Mouse (Mus musculus): ENCODE measurements around the gene Ciapin1. TPM values are rescaled to one million over a fixed set of nuclear protein-coding genes. Genes with fewer than 3 reads are reported as not detected.

Gene Ciapin1
- polyA plus RNA-seq, 1 experiment from 2014 or later, result 112 TPM

DNA sequence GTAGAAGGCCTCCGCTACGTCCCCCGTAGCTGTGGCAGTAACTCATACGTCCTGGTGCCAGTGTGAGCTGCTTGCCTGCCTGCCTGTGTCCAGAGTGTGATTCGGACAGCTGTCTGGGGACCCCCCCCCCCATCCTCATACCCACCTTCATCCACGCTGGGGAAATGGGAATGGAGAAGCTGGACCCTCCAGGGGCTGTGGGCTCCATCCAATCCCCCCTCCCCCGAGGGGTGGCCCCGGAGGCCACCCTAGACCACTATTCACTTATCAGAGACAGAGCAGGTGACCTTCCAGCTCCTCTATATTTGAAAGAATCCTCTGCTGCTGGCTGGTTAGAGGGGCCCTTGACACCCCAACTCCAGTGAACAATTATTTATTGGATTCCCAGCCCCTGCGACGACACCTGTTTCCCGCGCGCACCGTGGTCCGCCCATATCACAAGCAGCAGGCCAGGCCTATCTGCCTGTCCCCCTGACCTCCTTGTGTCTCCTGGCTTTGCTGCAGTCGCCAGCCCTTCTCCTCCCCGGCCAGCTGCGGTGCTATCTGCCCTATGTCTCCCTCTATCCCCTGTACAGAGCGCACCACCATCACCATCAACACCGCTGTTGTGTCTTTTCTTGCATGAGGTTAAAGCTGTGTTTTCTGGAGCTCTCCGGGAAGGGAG is 57.5 kb downstream of the Ciapin1 start:
- DNase-seq (ENCODE audit: low spot score), result no peak

DNA sequence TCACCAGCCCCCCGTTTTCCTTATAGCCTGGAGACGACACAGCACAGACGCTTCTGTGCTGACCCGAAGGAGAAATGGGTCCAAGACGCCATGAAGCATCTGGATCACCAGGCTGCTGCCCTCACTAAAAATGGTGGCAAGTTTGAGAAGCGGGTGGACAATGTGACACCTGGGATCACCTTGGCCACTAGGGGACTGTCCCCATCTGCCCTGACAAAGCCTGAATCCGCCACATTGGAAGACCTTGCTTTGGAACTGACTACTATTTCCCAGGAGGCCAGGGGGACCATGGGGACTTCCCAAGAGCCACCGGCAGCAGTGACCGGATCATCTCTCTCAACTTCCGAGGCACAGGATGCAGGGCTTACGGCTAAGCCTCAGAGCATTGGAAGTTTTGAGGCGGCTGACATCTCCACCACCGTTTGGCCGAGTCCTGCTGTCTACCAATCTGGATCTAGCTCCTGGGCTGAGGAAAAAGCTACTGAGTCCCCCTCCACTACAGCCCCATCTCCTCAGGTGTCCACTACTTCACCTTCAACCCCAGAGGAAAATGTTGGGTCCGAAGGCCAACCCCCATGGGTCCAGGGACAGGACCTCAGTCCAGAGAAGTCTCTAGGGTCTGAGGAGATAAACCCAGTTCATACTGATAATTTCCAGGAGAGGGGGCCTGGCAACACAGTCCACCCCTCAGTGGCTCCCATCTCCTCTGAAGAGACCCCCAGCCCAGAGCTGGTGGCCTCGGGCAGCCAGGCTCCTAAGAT is 58.4 kb downstream of the Ciapin1 start:
- no peak for DNase-seq (ENCODE audit: low spot score)

DNA sequence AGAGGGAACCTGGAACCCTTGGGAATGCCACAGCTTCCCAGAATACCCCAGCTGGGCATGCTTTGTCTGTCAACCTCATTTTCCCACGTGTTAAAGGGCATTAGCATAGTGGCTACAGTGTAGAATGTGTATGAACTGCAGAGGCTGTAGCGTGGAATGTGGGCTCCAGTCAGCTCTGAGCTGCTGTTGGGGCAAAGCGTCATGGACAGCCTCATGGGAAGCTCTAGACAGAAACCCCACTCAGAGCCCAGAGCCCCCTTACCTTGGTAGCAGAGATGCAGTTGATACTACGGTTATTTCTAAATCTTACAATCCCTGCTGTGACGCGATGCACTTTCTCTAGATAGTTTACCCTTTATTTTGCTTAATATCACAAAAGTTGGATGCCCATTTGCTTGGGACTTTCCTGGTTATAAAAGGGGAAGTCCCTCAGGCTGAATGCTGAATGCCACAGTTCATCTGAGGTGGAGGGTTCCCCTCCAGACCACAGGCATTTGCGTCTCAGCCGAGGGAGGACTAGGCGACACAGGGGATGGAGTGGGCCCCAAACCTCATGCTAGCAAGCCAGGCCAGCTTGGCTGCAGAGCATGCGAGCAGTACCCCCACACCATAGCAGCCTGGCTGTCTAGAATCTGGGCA is 59.1 kb downstream of the Ciapin1 start:
- DNase-seq (ENCODE audit: low spot score), result no peak

DNA sequence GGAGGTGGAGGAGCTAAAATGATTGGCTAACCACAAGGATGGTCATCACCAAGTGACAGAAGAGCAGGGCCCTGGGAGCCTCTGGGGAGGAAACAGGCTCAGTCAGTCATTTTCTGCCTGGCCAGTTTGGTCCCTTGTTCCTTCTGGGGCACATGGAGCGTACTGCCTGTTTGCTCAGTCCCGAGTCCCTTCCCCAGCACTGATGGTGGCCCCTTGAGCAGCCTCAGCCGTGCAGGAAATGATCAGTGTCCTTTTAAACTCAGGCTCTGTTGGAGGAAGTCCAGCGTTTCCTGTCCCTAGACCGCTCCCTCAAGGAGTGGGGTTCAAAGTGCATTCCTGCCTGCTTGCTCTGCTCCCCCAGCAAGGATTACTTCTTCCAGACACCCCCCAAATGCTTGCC is 59.7 kb downstream of the Ciapin1 start:
- DNase-seq (ENCODE audit: low spot score), result no peak

DNA sequence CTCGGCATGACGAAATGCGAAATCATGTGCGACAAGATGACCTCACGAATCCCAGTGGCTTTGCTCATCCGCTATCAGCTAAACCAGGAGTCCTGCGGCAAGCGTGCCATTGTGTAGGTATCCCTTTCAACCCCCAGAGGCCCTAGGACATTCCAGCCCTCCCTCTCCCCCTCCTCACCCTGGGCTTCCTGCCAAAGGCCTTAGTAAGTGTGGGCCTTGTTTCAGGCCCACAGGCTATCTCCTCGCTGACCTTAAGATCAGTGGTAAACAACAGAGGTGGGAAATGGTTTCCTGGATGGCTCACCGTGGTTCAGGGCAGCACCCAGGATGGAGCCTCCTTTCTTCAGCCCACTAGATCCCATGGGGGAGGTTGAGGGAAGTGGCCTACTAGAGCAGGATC is 60.1 kb downstream of the Ciapin1 start:
- DNase-seq (ENCODE audit: low spot score), result no peak

DNA sequence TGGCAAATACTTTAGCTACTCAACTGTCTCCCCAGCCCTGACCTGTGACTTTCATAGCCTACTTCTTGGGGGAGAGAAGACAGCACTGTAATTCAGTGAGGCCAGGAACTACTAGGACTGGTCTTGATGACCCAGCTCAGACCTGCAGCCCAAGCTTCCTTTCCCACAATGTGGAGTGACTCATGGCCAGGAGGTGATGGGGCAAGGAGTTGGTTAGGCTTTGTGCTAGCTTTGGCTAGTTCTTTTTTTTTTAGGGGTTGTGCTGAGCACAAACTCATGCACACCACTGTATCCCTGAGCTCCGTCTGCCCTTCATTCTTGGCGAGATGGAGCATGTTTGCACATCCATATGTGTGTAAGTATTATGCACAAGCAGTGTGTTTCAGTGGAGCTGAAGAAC is 61.8 kb downstream of the Ciapin1 start:
- no peak for DNase-seq (ENCODE audit: low spot score)

DNA sequence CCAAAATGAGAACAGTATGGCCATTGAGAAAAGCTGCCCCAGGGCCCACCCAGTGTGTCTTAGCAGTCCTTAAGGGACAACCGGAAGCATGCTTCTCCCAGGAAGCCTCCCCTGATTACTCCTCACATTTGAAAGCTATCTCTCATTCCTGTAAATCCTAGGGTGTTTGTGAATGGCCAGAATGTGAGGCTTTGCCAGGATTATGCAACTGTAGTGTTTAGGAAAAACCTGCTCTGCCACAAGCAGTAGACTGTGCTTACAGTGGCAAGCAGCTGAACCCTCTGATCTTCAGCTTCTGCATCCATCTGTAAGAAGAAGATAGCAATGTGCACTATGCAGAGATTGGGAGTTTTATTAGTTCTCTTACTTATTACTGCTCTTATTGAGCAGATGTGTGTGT is 63.6 kb downstream of the Ciapin1 start:
- DNase-seq (ENCODE audit: low spot score), result no peak

DNA sequence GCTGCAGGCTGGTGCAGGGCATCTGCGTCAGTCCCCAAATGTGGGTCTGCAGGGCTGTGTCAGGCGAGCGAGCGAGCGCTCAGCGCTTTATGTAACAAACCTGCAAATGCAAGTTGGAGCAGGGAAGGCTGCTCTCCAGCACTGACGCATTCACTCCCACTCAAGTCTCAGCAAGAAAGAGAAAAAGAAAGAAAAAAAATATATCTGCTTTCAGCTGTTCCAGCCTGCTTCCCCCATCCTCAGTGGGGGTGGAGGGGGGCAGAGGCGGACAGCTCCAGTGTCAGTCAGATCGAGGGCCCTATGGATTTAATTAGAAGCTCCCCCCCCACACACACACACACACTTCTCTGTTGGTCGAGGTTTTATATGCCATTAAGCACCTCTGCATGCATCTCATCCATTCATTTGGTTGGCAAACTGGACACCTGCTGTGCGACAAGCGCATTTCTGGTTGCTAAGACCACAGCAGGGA is 64.4 kb downstream of the Ciapin1 start:
- DNase-seq (ENCODE audit: low spot score), result no peak

DNA sequence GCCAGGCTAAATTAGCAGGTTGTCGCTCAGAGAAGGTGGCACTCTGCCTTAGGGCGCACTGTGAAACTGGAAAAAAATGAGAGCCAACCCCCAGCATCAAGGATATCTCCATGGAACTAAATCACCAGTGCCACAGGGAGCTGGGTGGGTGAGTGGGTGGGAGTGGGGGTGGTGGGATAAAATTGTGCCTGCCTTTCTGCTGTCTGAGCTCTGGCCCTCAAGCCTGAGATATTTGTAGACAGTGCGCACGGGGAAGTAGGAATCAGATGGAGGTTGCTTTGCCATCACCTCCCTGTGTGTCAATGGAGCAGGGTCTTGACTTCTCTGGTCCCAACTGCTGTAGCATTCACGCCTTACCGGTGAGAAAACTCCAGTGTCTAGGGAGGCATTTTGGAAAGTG is 65.1 kb downstream of the Ciapin1 start:
- no peak for DNase-seq (ENCODE audit: low spot score)

DNA sequence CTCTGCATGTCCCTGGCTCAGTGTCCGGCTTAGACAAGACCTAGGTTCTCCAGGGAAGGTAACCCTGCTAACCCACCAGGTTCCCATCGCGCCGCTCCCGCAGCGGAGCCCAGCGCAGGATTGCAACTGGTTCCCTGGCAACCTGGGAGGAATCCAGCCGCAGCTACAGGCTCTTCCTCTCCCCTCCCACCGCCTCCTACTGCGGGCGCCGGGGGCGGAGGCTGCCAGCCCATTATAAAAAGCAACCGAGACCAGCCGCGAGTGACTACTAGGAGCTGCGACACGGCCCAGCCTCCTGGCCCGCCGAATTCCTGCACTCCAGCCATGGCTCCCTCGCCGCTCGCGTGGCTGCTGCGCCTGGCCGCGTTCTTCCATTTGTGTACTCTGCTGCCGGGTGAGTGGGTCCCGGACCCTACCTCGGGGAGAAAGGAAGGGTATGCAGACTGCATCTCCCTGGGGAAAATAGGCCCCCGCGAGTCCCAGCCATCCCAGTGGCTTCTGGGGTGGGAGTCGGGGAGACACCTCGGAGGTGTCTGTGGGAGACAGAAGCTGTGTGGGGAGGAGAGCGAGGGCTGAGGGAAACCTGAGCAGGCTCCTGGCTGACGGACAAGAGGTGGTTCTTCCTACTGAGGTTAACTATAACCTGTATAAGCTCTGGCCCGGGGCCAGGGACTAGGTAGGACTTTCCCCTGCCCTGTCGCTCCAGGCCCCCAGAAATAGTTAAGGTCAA is 66.1 kb downstream of the Ciapin1 start, which contains the start of gene Cx3cl1:
Gene Cx3cl1, plus strand, starts transcription at position 69 of the 730 bp plus-strand sequence.
- no peak for DNase-seq (ENCODE audit: low spot score)

DNA sequence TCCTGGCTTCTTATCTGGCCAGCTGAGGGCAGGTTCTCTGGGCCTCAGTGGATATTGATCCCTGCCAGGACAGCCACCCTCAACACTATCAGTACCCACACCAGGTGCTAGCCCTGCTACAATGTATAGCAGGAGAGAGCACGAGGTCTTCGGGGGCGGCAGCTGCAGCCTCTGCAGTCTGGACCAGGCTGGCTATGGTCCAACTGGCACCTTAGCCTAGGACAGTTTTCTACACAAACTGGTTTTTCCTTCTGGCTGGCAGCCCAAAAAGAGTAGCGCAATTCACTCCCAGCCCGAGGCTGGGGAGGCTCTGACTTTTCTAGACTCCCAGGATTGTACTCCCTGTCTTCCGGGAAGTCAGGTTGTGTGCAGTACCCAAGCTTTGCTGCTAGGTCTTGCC is 67.2 kb downstream of the Ciapin1 start:
- DNase-seq (ENCODE audit: low spot score), result no peak

Other genes with a start within 250 kb of the Ciapin1 start
- 33.8 and 40.1 TPM in 2 replicates for gene Rspry1, start 236.4 kb downstream of the Ciapin1 start, polyA plus RNA-seq (2015; fragmentation: Nextera tagmentation; extraction: Ambion mirVana)
- 82.5 and 85.3 TPM in 2 replicates for gene Fam192a, start 236.4 kb downstream of the Ciapin1 start, polyA plus RNA-seq (2015; fragmentation: Nextera tagmentation; extraction: Ambion mirVana)
- gene Arl2bp, start 171.8 kb downstream of the Ciapin1 start, polyA plus RNA-seq (2015; fragmentation: Nextera tagmentation; extraction: Ambion mirVana), result 75.9 and 92.2 TPM in 2 replicates
- 0.44 and 0.90 TPM in 2 replicates for gene Pllp, start 142.1 kb downstream of the Ciapin1 start, polyA plus RNA-seq (2015; fragmentation: Nextera tagmentation; extraction: Ambion mirVana)
- 24.8 and 28.7 TPM in 2 replicates for gene Ccl22, start 92.8 kb downstream of the Ciapin1 start, polyA plus RNA-seq (2015; fragmentation: Nextera tagmentation; extraction: Ambion mirVana)
- 5.6 and 9.6 TPM in 2 replicates for gene Cx3cl1, start 66.3 kb downstream of the Ciapin1 start, polyA plus RNA-seq (2015; fragmentation: Nextera tagmentation; extraction: Ambion mirVana)
- 23.8 and 28.6 TPM in 2 replicates for gene Ccl17, start 27.9 kb downstream of the Ciapin1 start, polyA plus RNA-seq (2015; fragmentation: Nextera tagmentation; extraction: Ambion mirVana)
- gene Coq9, start within 50 bp of the Ciapin1 start, polyA plus RNA-seq (2015; fragmentation: Nextera tagmentation; extraction: Ambion mirVana), result 45.5 and 48.3 TPM in 2 replicates
- 139 and 145 TPM in 2 replicates for gene Polr2c, start 19.1 kb upstream of the Ciapin1 start, polyA plus RNA-seq (2015; fragmentation: Nextera tagmentation; extraction: Ambion mirVana)
- 3.8 TPM in 2 replicates for gene Dok4, start 38.0 kb upstream of the Ciapin1 start, polyA plus RNA-seq (2015; fragmentation: Nextera tagmentation; extraction: Ambion mirVana)
- 7.8 and 9.4 TPM in 2 replicates for gene Ccdc102a, start 79.7 kb upstream of the Ciapin1 start, polyA plus RNA-seq (2015; fragmentation: Nextera tagmentation; extraction: Ambion mirVana)
- 5.4 and 5.5 TPM in 2 replicates for gene Adgrg5, start 85.3 kb upstream of the Ciapin1 start, polyA plus RNA-seq (2015; fragmentation: Nextera tagmentation; extraction: Ambion mirVana)
- gene Adgrg1, start 136.4 kb upstream of the Ciapin1 start, polyA plus RNA-seq (2015; fragmentation: Nextera tagmentation; extraction: Ambion mirVana), result 37.8 and 43.2 TPM in 2 replicates
- gene Adgrg3, start 179.3 kb upstream of the Ciapin1 start, polyA plus RNA-seq (2015; fragmentation: Nextera tagmentation; extraction: Ambion mirVana), result 8.5 and 9.7 TPM in 2 replicates
- gene Drc7, start 216.7 kb upstream of the Ciapin1 start, polyA plus RNA-seq (2015; fragmentation: Nextera tagmentation; extraction: Ambion mirVana), result 1.3 TPM in 2 replicates
- gene Katnb1, start 242.8 kb upstream of the Ciapin1 start, polyA plus RNA-seq (2015; fragmentation: Nextera tagmentation; extraction: Ambion mirVana), result 20.1 and 20.3 TPM in 2 replicates